Mouse (Mus musculus): ENCODE measurements around the gene Carns1. TPM values are rescaled to one million over a fixed set of nuclear protein-coding genes. Genes with fewer than 3 reads are reported as not detected.

Gene Carns1
- polyA plus RNA-seq, 1 experiment from 2014 or later: 3.8 TPM

DNA sequence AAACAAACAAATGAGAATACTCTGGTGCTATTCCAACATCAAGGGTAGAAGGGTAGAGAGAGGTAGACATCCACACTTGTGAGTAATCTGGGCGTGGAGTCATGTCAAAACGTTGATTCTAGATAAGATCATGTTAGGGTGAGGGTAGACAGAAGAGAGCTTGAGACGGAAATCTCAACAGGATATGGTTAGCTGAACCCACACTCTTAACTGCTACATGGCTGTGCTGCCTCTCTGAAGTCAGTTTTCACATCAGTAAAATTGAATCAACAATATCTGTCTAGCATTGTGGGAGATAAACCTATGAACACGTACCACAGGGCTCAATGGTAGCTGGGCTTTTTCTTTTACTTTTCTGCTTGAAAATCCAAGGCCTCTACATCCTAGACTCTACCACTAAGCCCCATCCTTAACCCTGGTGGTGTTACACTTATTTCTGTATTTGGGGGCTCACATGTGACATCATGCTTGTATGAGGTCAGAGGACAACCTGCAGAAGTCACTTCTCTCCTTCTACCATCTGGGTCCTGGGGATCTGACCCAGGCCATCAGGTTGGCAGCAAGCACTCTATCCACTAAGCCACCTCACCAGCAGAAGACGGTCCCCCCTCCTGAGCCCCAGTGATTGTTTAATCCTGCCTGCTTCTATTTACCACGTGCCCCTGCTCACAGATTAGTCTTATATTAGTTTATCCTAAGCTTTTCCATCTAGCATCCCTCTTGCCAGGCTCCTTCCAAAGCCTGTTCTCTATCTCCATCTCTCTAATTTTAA, 55.4 kb downstream of the Carns1 start:
- no peak overlapping the region for H3K4me3 ChIP-seq (ENCODE audit: low read depth, low read length)

GRCm38 (mm10) chr19:4118350-4118749, 56.9 kb downstream of the Carns1 start:
- DNase-seq (ENCODE audit: low spot score) (no peak), ATAC-seq (ENCODE audit: insufficient read depth, low FRiP score, low TSS enrichment) (no peak)
- Histone ChIP-seq H3K36me3 (ENCODE audit: control insufficient read depth, insufficient read depth, low read length) (peaks cover 15% of the 10 kb centered on the region), H3K27me3 (ENCODE audit: control insufficient read depth, insufficient read depth, low read length) (no peaks in the 10 kb centered on the region), H3K4me2 (ENCODE audit: low read depth) (no peak overlapping the region), H3K4me3 (ENCODE audit: low read depth, low read length) (no peak overlapping the region), H3K4me1 (ENCODE audit: control insufficient read depth, insufficient read depth, low read length) (0 out of 2 replicates have a peak, but pooled peaks cover 3% of the 10 kb centered on the region), H3K27ac (ENCODE audit: low read depth, low read length) (no peak overlapping the region), H3K9me3 (ENCODE audit: control insufficient read depth, low read length) (no peaks in the 10 kb centered on the region), H3K9ac (ENCODE audit: low read length) (no peak overlapping the region)
- 97% methylated on average over 2 of the region's 2 CpGs for WGBS

More for the DNA sequence above, 55.4 kb downstream of the Carns1 start:
- ATAC-seq (ENCODE audit: insufficient read depth, low FRiP score, low TSS enrichment): no peak
- Histone ChIP-seq H3K4me1 (ENCODE audit: control insufficient read depth, insufficient read depth, low read length) (0 out of 2 replicates have a peak, but pooled peaks cover 3% of the 10 kb centered on the region), H3K9me3 (ENCODE audit: control insufficient read depth, low read length) (no peaks in the 10 kb centered on the region), H3K36me3 (ENCODE audit: control insufficient read depth, insufficient read depth, low read length) (peaks cover 10% of the 10 kb centered on the region), H3K27me3 (ENCODE audit: control insufficient read depth, insufficient read depth, low read length) (no peaks in the 10 kb centered on the region), H3K4me2 (ENCODE audit: low read depth) (no peak overlapping the region; the same call in 1 of the 2 replicates), H3K27ac (ENCODE audit: low read depth, low read length) (no peak overlapping the region), H3K9ac (ENCODE audit: low read length) (no peak overlapping the region)
- WGBS: 91% methylated on average over 6 of the region's 6 CpGs
- no peak for DNase-seq (ENCODE audit: low spot score)

- Histone ChIP-seq H3K36me3 (ENCODE audit: control insufficient read depth, insufficient read depth, low read length) (peaks cover 21% of the 10 kb centered on the region), H3K27me3 (ENCODE audit: control insufficient read depth, insufficient read depth, low read length) (no peaks in the 10 kb centered on the region), H3K4me1 (ENCODE audit: control insufficient read depth, insufficient read depth, low read length) (0 out of 2 replicates have a peak, but pooled peaks cover 3% of the 10 kb centered on the region), H3K4me3 (ENCODE audit: low read depth, low read length) (no peak overlapping the region), H3K27ac (ENCODE audit: low read depth, low read length) (no peak overlapping the region), H3K4me2 (ENCODE audit: low read depth) (no peak overlapping the region), H3K9me3 (ENCODE audit: control insufficient read depth, low read length) (no peaks in the 10 kb centered on the region), H3K9ac (ENCODE audit: low read length) (no peak overlapping the region)
- DNase-seq (ENCODE audit: low spot score) (no peak), ATAC-seq (ENCODE audit: insufficient read depth, low FRiP score, low TSS enrichment) (no peak)
- WGBS: 97% methylated on average over 7 of the region's 7 CpGs
Observed at GRCm38 (mm10) chr19:4117006-4117405, 58.3 kb downstream of the Carns1 start.

DNA sequence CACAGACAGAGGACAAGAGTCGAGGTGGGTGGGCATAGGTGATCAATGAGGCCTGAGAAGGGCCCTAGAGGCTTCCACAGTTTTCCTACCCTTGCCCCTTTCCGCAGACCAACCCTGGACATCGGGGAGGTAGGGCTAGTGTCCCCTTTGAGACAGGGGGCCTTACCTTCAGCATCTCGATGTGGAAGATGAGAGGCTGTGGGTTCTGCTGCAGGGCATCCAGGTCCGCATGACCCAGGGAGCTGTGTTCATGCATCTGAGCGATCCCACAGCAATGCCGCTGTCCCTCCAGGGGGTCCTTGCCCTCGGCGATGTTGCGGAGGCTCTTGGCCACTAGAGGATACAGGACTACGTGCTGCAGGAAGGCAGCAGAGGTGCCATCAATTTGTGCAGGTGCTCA, 59.5 kb downstream of the Carns1 start:
- Histone ChIP-seq H3K36me3 (ENCODE audit: control insufficient read depth, insufficient read depth, low read length) (peaks cover 21% of the 10 kb centered on the region), H3K27ac (ENCODE audit: low read depth, low read length) (no peak overlapping the region), H3K4me2 (ENCODE audit: low read depth) (no peak overlapping the region), H3K9me3 (ENCODE audit: control insufficient read depth, low read length) (no peaks in the 10 kb centered on the region), H3K4me3 (ENCODE audit: low read depth, low read length) (no peak overlapping the region), H3K4me1 (ENCODE audit: control insufficient read depth, insufficient read depth, low read length) (0 out of 2 replicates have a peak, but pooled peaks cover 3% of the 10 kb centered on the region), H3K9ac (ENCODE audit: low read length) (no peak overlapping the region), H3K27me3 (ENCODE audit: control insufficient read depth, insufficient read depth, low read length) (no peaks in the 10 kb centered on the region)
- 84% methylated on average over 11 of the region's 11 CpGs for WGBS
- DNase-seq (ENCODE audit: low spot score): no peak
- no peak for ATAC-seq (ENCODE audit: insufficient read depth, low FRiP score, low TSS enrichment)

GRCm38 (mm10) chr19:4115144-4115543, 60.1 kb downstream of the Carns1 start:
- no peak for ATAC-seq (ENCODE audit: insufficient read depth, low FRiP score, low TSS enrichment)
- Histone ChIP-seq H3K4me3 (ENCODE audit: low read depth, low read length) (no peak overlapping the region), H3K27ac (ENCODE audit: low read depth, low read length) (no peak overlapping the region), H3K4me2 (ENCODE audit: low read depth) (no peak overlapping the region), H3K27me3 (ENCODE audit: control insufficient read depth, insufficient read depth, low read length) (no peaks in the 10 kb centered on the region), H3K9ac (ENCODE audit: low read length) (no peak overlapping the region), H3K4me1 (ENCODE audit: control insufficient read depth, insufficient read depth, low read length) (no peaks in the 10 kb centered on the region), H3K9me3 (ENCODE audit: control insufficient read depth, low read length) (no peaks in the 10 kb centered on the region), H3K36me3 (ENCODE audit: control insufficient read depth, insufficient read depth, low read length) (peaks cover 21% of the 10 kb centered on the region)
- WGBS: 97% methylated on average over 10 of the region's 10 CpGs
- no peak for DNase-seq (ENCODE audit: low spot score)

DNA sequence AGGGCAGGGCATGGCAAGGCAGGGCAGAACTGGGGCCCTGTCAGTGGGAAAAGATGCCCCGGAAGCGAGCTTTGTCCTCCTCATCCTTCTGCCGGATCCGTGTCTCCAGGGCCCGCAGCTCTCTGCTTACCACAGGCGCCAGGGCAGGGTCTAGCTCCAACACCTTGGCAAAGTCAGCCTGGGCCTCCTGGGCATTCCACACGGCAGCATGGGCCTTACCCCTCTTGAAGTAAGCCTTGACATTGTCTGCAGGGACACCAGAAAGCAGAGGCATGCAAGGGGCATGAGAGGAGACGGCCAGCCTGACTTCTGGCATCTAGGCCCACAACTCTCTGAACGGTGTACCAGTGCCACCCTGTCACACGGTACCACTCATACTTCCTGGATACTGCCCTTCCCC, 60.7 kb downstream of the Carns1 start:
- 89% methylated on average over 10 of the region's 10 CpGs for WGBS
- Histone ChIP-seq H3K4me2 (ENCODE audit: low read depth) (no peak overlapping the region), H3K4me1 (ENCODE audit: control insufficient read depth, insufficient read depth, low read length) (no peaks in the 10 kb centered on the region), H3K27me3 (ENCODE audit: control insufficient read depth, insufficient read depth, low read length) (no peaks in the 10 kb centered on the region), H3K9me3 (ENCODE audit: control insufficient read depth, low read length) (no peaks in the 10 kb centered on the region), H3K9ac (ENCODE audit: low read length) (no peak overlapping the region), H3K27ac (ENCODE audit: low read depth, low read length) (no peak overlapping the region), H3K36me3 (ENCODE audit: control insufficient read depth, insufficient read depth, low read length) (peaks cover 21% of the 10 kb centered on the region), H3K4me3 (ENCODE audit: low read depth, low read length) (no peak overlapping the region)
- ATAC-seq (ENCODE audit: insufficient read depth, low FRiP score, low TSS enrichment): no peak
- DNase-seq (ENCODE audit: low spot score): no peak

Small RNA genes within 50 kb of the gene (microRNA-seq; reads per million reads assigned to microRNA genes)
- not detected for gene Gm26115

Other genes starting within 250 kb of the Carns1 start
- gene Aldh3b1, start 245.7 kb downstream of the Carns1 start, polyA plus RNA-seq (2014; fragmentation: Nextera tagmentation; extraction: Ambion mirVana): 0.65 and 0.73 TPM in 2 replicates
- gene Unc93b1, start 240.3 kb downstream of the Carns1 start, polyA plus RNA-seq (2014; fragmentation: Nextera tagmentation; extraction: Ambion mirVana): 5.3 and 7.1 TPM in 2 replicates
- gene Aldh3b3, start 216.8 kb downstream of the Carns1 start, polyA plus RNA-seq (2014; fragmentation: Nextera tagmentation; extraction: Ambion mirVana): not detected in 2 replicates
- 0.86 and 1.1 TPM in 2 replicates for gene Aldh3b2, start 203.2 kb downstream of the Carns1 start, polyA plus RNA-seq (2014; fragmentation: Nextera tagmentation; extraction: Ambion mirVana)
- 2.4 and 3.2 TPM in 2 replicates for gene Acy3, start 188.9 kb downstream of the Carns1 start, polyA plus RNA-seq (2014; fragmentation: Nextera tagmentation; extraction: Ambion mirVana)
- 0.22 TPM in 1 of 2 replicates, not detected in the other for gene Tbx10, start 182.7 kb downstream of the Carns1 start, polyA plus RNA-seq (2014; fragmentation: Nextera tagmentation; extraction: Ambion mirVana)
- gene Nudt8, start 174.9 kb downstream of the Carns1 start, polyA plus RNA-seq (2014; fragmentation: Nextera tagmentation; extraction: Ambion mirVana): 20.6 and 20.8 TPM in 2 replicates
- 1.8 and 1.9 TPM in 2 replicates for gene Gm49405, start 174.9 kb downstream of the Carns1 start, polyA plus RNA-seq (2014; fragmentation: Nextera tagmentation; extraction: Ambion mirVana)
- 2.7 and 2.8 TPM in 2 replicates for gene Doc2g, start 172.2 kb downstream of the Carns1 start, polyA plus RNA-seq (2014; fragmentation: Nextera tagmentation; extraction: Ambion mirVana)
- 207 and 208 TPM in 2 replicates for gene Ndufv1, start 162.7 kb downstream of the Carns1 start, polyA plus RNA-seq (2014; fragmentation: Nextera tagmentation; extraction: Ambion mirVana)
- 361 TPM in 2 replicates for gene Gstp1, start 137.5 kb downstream of the Carns1 start, polyA plus RNA-seq (2014; fragmentation: Nextera tagmentation; extraction: Ambion mirVana)
- 0.68 and 1.2 TPM in 2 replicates for gene Gstp2, start 129.5 kb downstream of the Carns1 start, polyA plus RNA-seq (2014; fragmentation: Nextera tagmentation; extraction: Ambion mirVana)
- gene Gstp3, start 115.9 kb downstream of the Carns1 start, polyA plus RNA-seq (2014; fragmentation: Nextera tagmentation; extraction: Ambion mirVana): not detected in 2 replicates
- not detected in 2 replicates for gene Cabp2, start 93.9 kb downstream of the Carns1 start, polyA plus RNA-seq (2014; fragmentation: Nextera tagmentation; extraction: Ambion mirVana)
- gene Cdk2ap2, start 78.3 kb downstream of the Carns1 start, polyA plus RNA-seq (2014; fragmentation: Nextera tagmentation; extraction: Ambion mirVana): 81.3 and 86.7 TPM in 2 replicates
- gene Pitpnm1, start 75.5 kb downstream of the Carns1 start, polyA plus RNA-seq (2014; fragmentation: Nextera tagmentation; extraction: Ambion mirVana): 9.9 and 13.1 TPM in 2 replicates
- gene Aip, start 49.6 kb downstream of the Carns1 start, polyA plus RNA-seq (2014; fragmentation: Nextera tagmentation; extraction: Ambion mirVana): 68.4 and 77.6 TPM in 2 replicates
- not detected in 2 replicates for gene Gpr152, start 35.7 kb downstream of the Carns1 start, polyA plus RNA-seq (2014; fragmentation: Nextera tagmentation; extraction: Ambion mirVana)
- gene Cabp4, start 31.4 kb downstream of the Carns1 start, polyA plus RNA-seq (2014; fragmentation: Nextera tagmentation; extraction: Ambion mirVana): 0.11 TPM in 1 of 2 replicates, not detected in the other
- gene Coro1b, start 26.9 kb downstream of the Carns1 start, polyA plus RNA-seq (2014; fragmentation: Nextera tagmentation; extraction: Ambion mirVana): 128 TPM in 2 replicates
- gene Ptprcap, start 21.9 kb downstream of the Carns1 start, polyA plus RNA-seq (2014; fragmentation: Nextera tagmentation; extraction: Ambion mirVana): 0.92 and 1.8 TPM in 2 replicates
- 52.6 and 52.7 TPM in 2 replicates for gene Rps6kb2, start 12.1 kb downstream of the Carns1 start, polyA plus RNA-seq (2014; fragmentation: Nextera tagmentation; extraction: Ambion mirVana)
- gene Tbc1d10c, start 15.8 kb upstream of the Carns1 start, polyA plus RNA-seq (2014; fragmentation: Nextera tagmentation; extraction: Ambion mirVana): 0.68 and 1.1 TPM in 2 replicates
- gene Ppp1ca, start 16.6 kb upstream of the Carns1 start, polyA plus RNA-seq (2014; fragmentation: Nextera tagmentation; extraction: Ambion mirVana): 928 and 939 TPM in 2 replicates
- gene Rad9a, start 26.2 kb upstream of the Carns1 start, polyA plus RNA-seq (2014; fragmentation: Nextera tagmentation; extraction: Ambion mirVana): 39.1 and 45.8 TPM in 2 replicates
- 0.81 and 1.7 TPM in 2 replicates for gene Clcf1, start 38.8 kb upstream of the Carns1 start, polyA plus RNA-seq (2014; fragmentation: Nextera tagmentation; extraction: Ambion mirVana)
- not detected in 2 replicates for gene AC109138.7, start 38.9 kb upstream of the Carns1 start, polyA plus RNA-seq (2014; fragmentation: Nextera tagmentation; extraction: Ambion mirVana)
- 14.7 and 15.2 TPM in 2 replicates for gene Pold4, start 56.4 kb upstream of the Carns1 start, polyA plus RNA-seq (2014; fragmentation: Nextera tagmentation; extraction: Ambion mirVana)
- gene Ssh3, start 93.7 kb upstream of the Carns1 start, polyA plus RNA-seq (2014; fragmentation: Nextera tagmentation; extraction: Ambion mirVana): 2.3 and 3.6 TPM in 2 replicates
- gene Ankrd13d, start 107.7 kb upstream of the Carns1 start, polyA plus RNA-seq (2014; fragmentation: Nextera tagmentation; extraction: Ambion mirVana): 11.6 and 14.1 TPM in 2 replicates
- 16.6 and 19.0 TPM in 2 replicates for gene Grk2, start 130.7 kb upstream of the Carns1 start, polyA plus RNA-seq (2014; fragmentation: Nextera tagmentation; extraction: Ambion mirVana)
- 44.1 and 47.2 TPM in 2 replicates for gene Kdm2a, start 222.8 kb upstream of the Carns1 start, polyA plus RNA-seq (2014; fragmentation: Nextera tagmentation; extraction: Ambion mirVana)